Mouse (Mus musculus): ENCODE measurements around the gene Gm47841.

Gm47841 gene

GRCm38 (mm10) chr15:101074067-101074466 is 26.9 kb upstream of the Gm47841 start:
- no peak for DNase-seq (ENCODE audit: low spot score)

GRCm38 (mm10) chr15:101072736-101073135 is 25.5 kb upstream of the Gm47841 start:
- no peak for DNase-seq (ENCODE audit: low spot score)

- DNase-seq (ENCODE audit: low spot score) = no peak
These were observed 23.6 kb upstream of the Gm47841 start for GRCm38 (mm10) chr15:101070762-101071161.

- no peak for DNase-seq (ENCODE audit: low spot score)
These were observed 22.5 kb upstream of the Gm47841 start for GRCm38 (mm10) chr15:101069641-101070190.

- DNase-seq (ENCODE audit: low spot score) = no peak
These were observed 21.5 kb upstream of the Gm47841 start for GRCm38 (mm10) chr15:101068671-101069070.

GRCm38 (mm10) chr15:101068029-101068428 is 20.8 kb upstream of the Gm47841 start:
- DNase-seq (ENCODE audit: low spot score) = no peak

- no peak for DNase-seq (ENCODE audit: low spot score)
These were observed 19.9 kb upstream of the Gm47841 start for GRCm38 (mm10) chr15:101066920-101067696.

GRCm38 (mm10) chr15:101066364-101066847 is 19.2 kb upstream of the Gm47841 start:
- DNase-seq (ENCODE audit: low spot score) = no peak

GRCm38 (mm10) chr15:101065069-101065468 is 17.9 kb upstream of the Gm47841 start:
- DNase-seq (ENCODE audit: low spot score) = no peak

GRCm38 (mm10) chr15:101060280-101060852 is 13.2 kb upstream of the Gm47841 start:
- no peak for DNase-seq (ENCODE audit: low spot score)

- DNase-seq (ENCODE audit: low spot score) = no peak
These were observed 12.5 kb upstream of the Gm47841 start for GRCm38 (mm10) chr15:101059570-101060279.

GRCm38 (mm10) chr15:101056225-101056624 is 9.0 kb upstream of the Gm47841 start:
- no peak for DNase-seq (ENCODE audit: low spot score)

GRCm38 (mm10) chr15:101054541-101054940 is 7.3 kb upstream of the Gm47841 start:
- no peak for DNase-seq (ENCODE audit: low spot score)

- no peak for DNase-seq (ENCODE audit: low spot score)
These were observed 6.7 kb upstream of the Gm47841 start for GRCm38 (mm10) chr15:101053832-101054459.

GRCm38 (mm10) chr15:101052560-101053501 is 5.6 kb upstream of the Gm47841 start:
- no peak for DNase-seq (ENCODE audit: low spot score)

GRCm38 (mm10) chr15:101051869-101052268 is 4.7 kb upstream of the Gm47841 start:
- no peak for DNase-seq (ENCODE audit: low spot score)

- no peak for DNase-seq (ENCODE audit: low spot score)
These were observed 1.2 kb upstream of the Gm47841 start for GRCm38 (mm10) chr15:101048338-101048896.

GRCm38 (mm10) chr15:101046527-101047193 is 537 bp downstream of the Gm47841 start:
- peak; percentile 34 for DNase-seq (ENCODE audit: low spot score)

- DNase-seq (ENCODE audit: low spot score) = no peak
These were observed 1.1 kb downstream of the Gm47841 start for GRCm38 (mm10) chr15:101046039-101046526.

- DNase-seq (ENCODE audit: low spot score) = no peak
These were observed 2.7 kb downstream of the Gm47841 start for GRCm38 (mm10) chr15:101044531-101044930.

Data from ovary, postnatal 14 days (tissue).